8 mouse cellular contexts compared by ENCODE assay signal in the genomic region with DNA sequence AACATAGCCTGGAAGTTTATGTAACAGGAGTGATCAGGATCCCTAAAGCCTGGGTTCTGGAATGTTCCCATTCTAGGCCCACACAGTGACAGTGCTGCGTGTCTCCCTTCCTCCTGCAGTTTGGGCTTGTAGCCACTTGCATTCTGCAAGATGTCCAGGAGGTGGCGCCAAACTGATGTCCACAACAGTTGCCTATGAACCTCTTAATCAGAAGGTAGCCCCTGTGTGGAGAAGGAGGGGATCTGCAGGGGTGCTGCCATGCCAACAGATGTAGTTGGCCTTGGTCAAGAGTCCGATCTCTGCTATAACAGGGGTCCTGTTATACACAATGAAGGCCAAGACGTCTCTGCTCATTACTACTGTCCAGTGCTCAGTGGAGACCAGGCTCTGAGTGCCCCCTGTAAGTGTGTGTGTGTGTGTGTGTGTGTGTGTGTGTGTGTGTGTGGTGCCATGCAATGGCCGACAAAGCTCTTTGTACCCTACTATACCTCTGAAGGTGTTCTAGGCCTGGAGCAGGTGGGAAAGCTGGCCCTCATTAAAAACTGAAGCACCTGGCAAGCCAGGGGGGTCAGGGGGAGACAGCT. TPM values are rescaled to one million over a fixed set of nuclear protein-coding genes. Genes with fewer than 3 reads are reported as not detected.
A peak's percentile ranks its signal among the peaks of the same experiment; 100 is the strongest.
DNase-seq lines count a peak whose midpoint lies in the region; ATAC-seq lines count a peak whose summit lies in the region.

No protein-coding gene starts in this region.

- H3K27me3 ChIP-seq in hindbrain, embryonic 13.5 days: no peaks in the 10 kb centered on the region

- peak; percentile 86 for DNase-seq in MN1 (ENCODE audit: low spot score)
- DNase-seq in cerebellum, adult 18-20 months: peak; percentile 91 to 94
- DNase-seq in layer of hippocampus, postnatal 25 days (ENCODE audit: extremely low spot score in 1 of 2, low spot score in 1 of 2): peak; percentile 86 to 92
- peak; percentile 89 for DNase-seq in lung, postnatal 25 days (ENCODE audit: low spot score)
- DNase-seq in retina, postnatal 1 day: peak; percentile 94
- DNase-seq in thymus, postnatal 36 days: peak; percentile 81 to 83

- ATAC-seq in frontal cortex, adult (ENCODE audit: low TSS enrichment): peak; percentile 47
- ATAC-seq in hindbrain, embryonic 13.5 days (ENCODE audit: low FRiP score): peak; percentile 44

- H3K4me2 ChIP-seq in hindbrain, embryonic 13.5 days: no peak overlapping the region

- H3K9ac ChIP-seq in hindbrain, embryonic 13.5 days: no peak overlapping the region

- H3K4me1 ChIP-seq in hindbrain, embryonic 13.5 days (replicated peaks): peaks cover 6% of the 10 kb centered on the region

- H3K9me3 ChIP-seq in hindbrain, embryonic 13.5 days: no peaks in the 10 kb centered on the region

- H3K36me3 ChIP-seq in hindbrain, embryonic 13.5 days: no peaks in the 10 kb centered on the region

- no peak overlapping the region for H3K4me3 ChIP-seq in hindbrain, embryonic 13.5 days

- WGBS in hindbrain, embryonic 13.5 days: 41% methylated on average over 5 of the region's 5 CpGs

- H3K27ac ChIP-seq in hindbrain, embryonic 13.5 days: no peak overlapping the region

RNA-seq across cellular contexts. Expression of a gene that starts 24.5 kb away (rescaled TPM):
- polyA plus RNA-seq in hindbrain, embryonic 13.5 days (2015; fragmentation: Nextera tagmentation; extraction: Ambion mirVana): 25.6 and 33.4 TPM in 2 replicates
- 100 to 1,000 TPM; 218 to 244 TPM for total RNA-seq in layer of hippocampus, postnatal 25 days (2021)

RNA-seq across cellular contexts. Expression of a gene that starts 42.3 kb away (rescaled TPM):
- 1.5 and 1.9 TPM in 2 replicates for polyA plus RNA-seq in hindbrain, embryonic 13.5 days (2015; fragmentation: Nextera tagmentation; extraction: Ambion mirVana)
- total RNA-seq in layer of hippocampus, postnatal 25 days (2021): 100 to 1,000 TPM; 645 to 717 TPM
